In genomic region chr2:33439980-33440670, GRCm38 (mm10) we compare ENCODE assay signal across 13 mouse cellular contexts. TPM values are rescaled to one million over a fixed set of nuclear protein-coding genes. Genes with fewer than 3 reads are reported as not detected.
DNase-seq lines count a peak whose midpoint lies in the region; TF ChIP-seq lines count a peak whose summit lies in the region.
"Had no signal": no experiment of that assay in that cellular context is flagged by ENCODE, and none has a peak within 500 bp of the region (broad histone marks: within the 10 kb centered on the region; RNA-seq: fewer than 3 reads in every experiment).

No protein-coding gene starts in this region.

- no peak overlapping the region for H3K4me3 ChIP-seq in gastrocnemius, adult 2 months
- H3K4me3 ChIP-seq in ES-Bruce4 (ENCODE audit: low read depth, low read length): peak overlapping the region; percentile 35
- peak overlapping the region; percentile 21; the same call in 1 of the 2 replicates for H3K4me3 ChIP-seq in embryonic facial prominence, embryonic 10.5 days
- H3K4me3 ChIP-seq: megakaryocyte, embryonic 14.5 days had no signal

- H3K27ac ChIP-seq in gastrocnemius, adult 2 months: no peak overlapping the region
- H3K27ac ChIP-seq in ES-Bruce4 (ENCODE audit: insufficient read depth, low read length): peak overlapping the region; percentile 97
- H3K27ac ChIP-seq in embryonic facial prominence, embryonic 10.5 days (replicated peaks): peak overlapping the region; percentile 63
- H3K27ac ChIP-seq: liver, embryonic 14.5 days had no signal

- intact Hi-C loops in gastrocnemius, adult 2 months (cut with DNase I): no loop called here
- intact Hi-C loops in gastrocnemius, postnatal 14 days (cut with DNase I; ENCODE audit: low total_unique reads): no loop called here

- peak; percentile 94 for TF ChIP-seq EP300 in ES-Bruce4 (IDR thresholded peaks at IDR 0.05; ENCODE audit: insufficient read depth, low read depth, low read length)

- no peak for TF ChIP-seq POLR2A in ES-Bruce4 (IDR thresholded peaks at IDR 0.05; ENCODE audit: insufficient read depth, low read length)

- DNase-seq in gastrocnemius, adult 2 months: peak; percentile 11
- no peak for DNase-seq in gastrocnemius, postnatal 14 days
- DNase-seq in kidney, postnatal 4 days: peak; percentile 21 to 37
- no peak for DNase-seq in kidney, postnatal 14 days
- no peak for DNase-seq in embryonic facial prominence, embryonic 10.5 days (ENCODE audit: low spot score)
- DNase-seq in right cerebral cortex, postnatal 25 days: no peak
- DNase-seq: cerebellum, adult 9-11 months; heart, adult 11 months; kidney, adult 9 months; right cerebral cortex, postnatal 4 days had no signal

- no peaks in the 10 kb centered on the region for H3K36me3 ChIP-seq in ES-Bruce4 (ENCODE audit: control insufficient read depth, insufficient read depth, low read length, poor library complexity, severe bottlenecking)
- H3K36me3 ChIP-seq in embryonic facial prominence, embryonic 10.5 days (replicated peaks): no peaks in the 10 kb centered on the region

- H3K27me3 ChIP-seq in ES-Bruce4 (ENCODE audit: control insufficient read depth, insufficient read depth, low read length, poor library complexity, severe bottlenecking): no peaks in the 10 kb centered on the region
- peaks cover 53% of the 10 kb centered on the region for H3K27me3 ChIP-seq in embryonic facial prominence, embryonic 10.5 days (replicated peaks; ENCODE audit: low read depth, poor library complexity, severe bottlenecking)

- no peaks in the 10 kb centered on the region for H3K9me3 ChIP-seq in ES-Bruce4 (replicated peaks; ENCODE audit: control insufficient read depth, insufficient read depth, low read length, poor library complexity, severe bottlenecking)
- no peaks in the 10 kb centered on the region for H3K9me3 ChIP-seq in embryonic facial prominence, embryonic 10.5 days
- H3K9me3 ChIP-seq: megakaryocyte, embryonic 14.5 days had no signal

- H3K9ac ChIP-seq in ES-Bruce4 (ENCODE audit: low read depth, poor library complexity, severe bottlenecking): peak overlapping the region; percentile 9; the same call in 1 of the 2 replicates
- H3K9ac ChIP-seq: liver, embryonic 14.5 days had no signal

- TF ChIP-seq CTCF in gastrocnemius, adult 2 months (IDR thresholded peaks at IDR 0.05): no peak
- no peak for TF ChIP-seq CTCF in ES-Bruce4 (IDR thresholded peaks at IDR 0.05; ENCODE audit: low read depth, low read length)

- 11% methylated on average over 9 of the region's 9 CpGs for WGBS in embryonic facial prominence, embryonic 10.5 days

- H3K4me1 ChIP-seq in ES-Bruce4 (ENCODE audit: control insufficient read depth, insufficient read depth, low read length): peaks cover 17% of the 10 kb centered on the region
- peaks cover 57% of the 10 kb centered on the region for H3K4me1 ChIP-seq in embryonic facial prominence, embryonic 10.5 days

RNA-seq across cellular contexts. Expression of gene Zbtb34, which starts 9.0 kb away (rescaled TPM):
- 1 to 10 TPM; 3.0 to 3.4 TPM for total RNA-seq in gastrocnemius, adult 2 months (2021)
- 1 to 10 TPM; 6.4 to 8.5 TPM for total RNA-seq in gastrocnemius, postnatal 14 days (2021)
- polyA plus RNA-seq in ES-Bruce4 (2011; ENCODE audit: insufficient read depth, insufficient read length, low read depth, missing spikeins): 20.3 and 21.4 TPM in 2 replicates
- polyA plus RNA-seq in embryonic facial prominence, embryonic 10.5 days (2016; fragmentation: Nextera tagmentation; extraction: Ambion mirVana): 7.4 and 7.5 TPM in 2 replicates

RNA-seq across cellular contexts. Expression of gene Zbtb43, which starts 28.2 kb away (rescaled TPM):
- 10 to 100 TPM; 13.6 to 14.3 TPM for total RNA-seq in gastrocnemius, adult 2 months (2021)
- total RNA-seq in gastrocnemius, postnatal 14 days (2021): 10 to 100 TPM; 14.6 to 17.4 TPM
- polyA plus RNA-seq in ES-Bruce4 (2011; ENCODE audit: insufficient read depth, insufficient read length, low read depth, missing spikeins): 23.4 and 31.3 TPM in 2 replicates
- polyA plus RNA-seq in embryonic facial prominence, embryonic 10.5 days (2016; fragmentation: Nextera tagmentation; extraction: Ambion mirVana): 20.8 and 23.9 TPM in 2 replicates

Comparison
In these comparisons a context has a peak if more than half of its experiments do, and no peak if none do; other contexts are left out.
1. DNase-seq: peak in gastrocnemius, adult 2 months (single experiment) and kidney, postnatal 4 days (2 of 2); none in gastrocnemius, postnatal 14 days (single experiment), kidney, postnatal 14 days (single experiment), embryonic facial prominence, embryonic 10.5 days (single experiment) and right cerebral cortex, postnatal 25 days (single experiment).